Mouse (Mus musculus): ENCODE measurements around the gene Zc3hc1.
"Not testable (repeated sequence)": the region's sequence is repeated elsewhere in the genome, so short reads cannot be mapped to it uniquely, and the experiment has no call there.

Gene Zc3hc1

DNA sequence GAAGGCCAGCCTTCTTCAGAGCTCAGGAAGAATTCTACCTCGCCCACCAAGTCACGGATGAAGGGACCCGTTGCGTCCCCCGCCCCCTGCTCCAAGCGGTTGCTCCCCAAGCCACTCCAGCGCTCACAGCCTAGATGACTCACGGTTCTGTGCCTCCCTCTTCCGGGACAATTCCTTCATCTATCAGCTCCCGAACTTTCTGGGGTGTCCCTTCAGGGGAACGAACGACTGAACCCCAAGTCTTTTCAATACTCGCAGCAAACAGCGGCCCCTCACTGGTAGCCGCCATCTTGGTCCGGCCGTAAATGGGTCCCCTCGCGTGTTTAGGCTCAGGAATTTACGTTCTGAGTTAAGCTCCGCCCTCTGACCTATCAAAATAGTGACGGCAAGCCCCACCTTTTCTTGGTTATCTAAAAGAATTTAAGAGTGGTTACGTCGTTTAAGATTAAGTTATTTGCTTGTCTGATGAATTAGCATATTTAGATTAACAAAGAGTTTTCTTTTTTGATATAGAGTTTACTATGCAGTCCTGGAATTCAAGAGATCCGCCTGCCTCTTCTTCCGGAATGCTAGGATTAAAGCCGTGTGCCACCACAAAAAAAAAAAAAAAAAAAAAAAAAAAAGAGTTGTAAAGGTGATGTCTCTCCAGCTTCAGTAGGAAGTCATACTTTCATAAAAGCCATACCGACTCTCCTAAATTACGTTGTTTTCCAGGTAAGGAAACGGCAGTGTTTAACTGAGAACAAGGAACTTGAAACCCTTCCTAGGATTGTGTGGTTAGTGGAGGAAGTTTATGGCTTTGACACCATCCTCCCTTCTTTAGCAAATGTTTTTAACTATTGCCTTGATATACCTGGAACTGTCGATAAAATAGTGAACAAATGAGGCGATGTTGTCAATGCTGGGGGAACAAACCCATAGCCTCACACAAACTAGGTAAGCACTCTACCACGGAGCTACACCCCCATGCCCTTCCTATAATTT is at the start of gene Zc3hc1:
Gene Zc3hc1 (minus strand): TSS at position 315 of the 984 bp plus-strand sequence.
- peak; percentile 92 for ATAC-seq (ENCODE audit: insufficient number of reproducible peaks, low FRiP score, low TSS enrichment)

DNA sequence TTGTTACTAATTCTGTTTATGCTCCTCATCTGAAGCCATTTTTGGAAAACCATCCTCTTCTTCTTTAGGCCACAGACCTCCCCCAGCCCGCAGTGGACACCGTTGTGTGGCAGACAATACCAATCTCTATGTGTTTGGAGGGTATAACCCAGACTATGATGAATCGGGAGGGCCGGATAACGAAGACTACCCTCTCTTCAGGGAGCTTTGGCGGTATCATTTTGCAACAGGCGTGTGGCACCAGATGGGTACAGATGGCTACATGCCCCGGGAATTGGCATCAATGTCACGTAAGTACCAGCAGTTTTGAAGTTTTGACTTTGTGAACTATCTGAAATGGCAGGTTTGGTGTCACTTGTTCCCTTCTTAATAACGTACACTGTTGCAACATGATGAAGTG is 48.7 kb upstream of the Zc3hc1 start:
- ATAC-seq (ENCODE audit: insufficient number of reproducible peaks, low FRiP score, low TSS enrichment) = no peak

DNA sequence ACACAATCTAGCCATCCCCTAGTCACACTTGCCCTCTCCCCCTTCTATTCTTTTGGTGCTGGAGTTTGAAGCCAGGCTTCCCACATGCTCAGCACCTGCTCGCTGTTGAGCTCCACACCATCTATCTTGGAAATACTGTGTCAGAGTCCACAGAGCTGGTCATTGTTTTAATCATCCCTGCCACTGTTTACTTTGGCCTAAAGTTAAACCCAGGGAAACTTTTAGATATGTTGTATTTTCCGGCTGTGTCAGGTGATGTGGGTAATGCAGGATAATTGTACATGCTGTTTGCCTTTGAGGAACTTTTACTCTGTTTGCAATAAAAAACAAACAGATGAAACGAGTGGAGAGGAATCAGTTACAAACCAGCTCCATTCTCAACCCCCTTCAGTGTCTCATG is 46.2 kb upstream of the Zc3hc1 start:
- no peak for ATAC-seq (ENCODE audit: insufficient number of reproducible peaks, low FRiP score, low TSS enrichment)

DNA sequence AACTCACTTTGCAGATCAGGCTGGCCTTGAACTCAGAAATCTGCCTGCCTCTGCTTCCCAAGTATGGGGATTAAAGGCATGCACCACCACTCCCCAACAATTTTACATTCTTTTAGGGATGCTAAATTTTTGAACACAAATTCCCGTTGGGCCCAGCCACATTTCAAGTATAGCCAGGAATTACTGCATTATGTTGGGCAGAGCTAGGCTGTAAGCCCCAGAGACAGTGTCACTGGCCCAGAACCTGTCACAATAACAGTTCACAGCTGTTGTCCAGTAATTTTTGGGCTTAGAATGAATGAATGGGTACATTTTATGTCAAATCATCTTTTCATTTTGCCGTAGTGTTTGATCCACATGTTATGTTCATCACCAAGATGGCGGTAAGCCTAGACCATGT is 45.6 kb upstream of the Zc3hc1 start:
- no peak for ATAC-seq (ENCODE audit: insufficient number of reproducible peaks, low FRiP score, low TSS enrichment)

DNA sequence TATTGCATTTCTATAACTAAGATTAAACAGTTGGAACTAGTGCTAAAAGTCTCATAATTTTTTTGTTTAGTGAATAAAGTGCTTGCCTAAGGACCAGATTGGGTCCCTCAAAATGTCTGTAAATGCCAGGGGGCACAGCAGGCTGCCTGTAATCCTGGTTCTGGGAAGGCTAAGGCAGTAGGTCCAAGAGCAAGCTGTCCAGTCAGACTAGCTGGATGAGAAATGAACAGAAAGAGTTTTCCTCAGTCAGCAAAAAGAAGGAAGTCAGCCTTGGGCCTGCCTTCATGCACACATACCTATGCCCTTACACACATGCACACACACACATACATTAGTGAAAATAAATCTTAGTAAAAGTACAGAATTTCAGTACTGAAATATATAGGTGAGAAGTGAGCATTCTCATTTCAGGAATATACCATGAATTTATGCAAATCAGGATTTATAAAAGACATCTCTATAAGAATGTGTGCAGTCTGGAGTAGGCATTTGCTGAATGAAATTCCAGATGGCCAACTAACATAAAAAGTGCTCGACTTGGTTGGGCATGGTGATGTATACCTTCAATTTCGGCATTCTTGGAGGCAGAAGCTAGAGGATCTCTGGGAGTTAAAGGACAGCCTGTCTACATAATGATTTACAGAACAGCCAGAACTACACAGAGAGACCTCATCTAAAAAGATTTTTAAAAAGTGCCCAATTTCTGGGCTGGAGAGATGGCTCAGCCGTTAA is 41.8 kb upstream of the Zc3hc1 start:
- ATAC-seq (ENCODE audit: insufficient number of reproducible peaks, low FRiP score, low TSS enrichment) = no peak

DNA sequence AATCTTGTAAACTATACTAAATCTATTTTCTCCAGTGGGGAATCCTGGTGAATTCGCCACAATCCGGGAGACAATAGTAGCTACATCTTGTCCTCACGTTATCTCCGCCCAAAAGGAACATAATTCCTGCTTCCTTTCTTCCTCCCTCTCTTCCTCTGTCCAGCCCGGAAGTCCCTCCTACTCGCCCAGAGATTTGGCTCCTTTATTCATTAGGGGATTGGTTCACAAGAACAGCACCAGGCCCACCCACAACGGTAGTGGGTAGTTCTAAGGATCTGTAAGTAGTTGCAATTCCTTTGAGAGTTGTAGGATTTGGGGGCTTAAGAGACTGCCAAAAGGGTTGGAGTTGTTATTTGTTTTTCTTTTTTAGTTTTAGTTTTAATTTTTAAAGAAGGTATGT is 26.0 kb upstream of the Zc3hc1 start:
- no peak for ATAC-seq (ENCODE audit: insufficient number of reproducible peaks, low FRiP score, low TSS enrichment)

DNA sequence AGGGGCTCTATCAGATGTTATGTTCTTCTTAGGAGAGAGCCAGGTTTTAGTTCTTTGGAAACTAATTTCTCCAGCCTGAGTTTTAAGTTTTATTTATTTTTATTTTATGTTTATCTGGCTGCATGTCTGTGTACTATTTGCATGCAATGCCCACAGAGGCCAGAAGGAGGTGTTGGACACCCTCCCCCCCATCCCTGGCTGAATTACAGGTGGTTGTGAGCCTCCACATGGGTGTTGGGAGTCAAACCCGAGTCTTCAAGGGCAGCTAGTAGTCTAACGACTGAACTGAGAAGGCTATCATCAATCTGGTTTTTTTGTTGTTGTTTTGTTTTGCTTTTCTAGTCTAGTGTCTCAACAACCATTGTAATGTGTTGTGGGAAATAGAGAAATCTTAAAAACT is 25.3 kb upstream of the Zc3hc1 start:
- ATAC-seq (ENCODE audit: insufficient number of reproducible peaks, low FRiP score, low TSS enrichment) = no peak

DNA sequence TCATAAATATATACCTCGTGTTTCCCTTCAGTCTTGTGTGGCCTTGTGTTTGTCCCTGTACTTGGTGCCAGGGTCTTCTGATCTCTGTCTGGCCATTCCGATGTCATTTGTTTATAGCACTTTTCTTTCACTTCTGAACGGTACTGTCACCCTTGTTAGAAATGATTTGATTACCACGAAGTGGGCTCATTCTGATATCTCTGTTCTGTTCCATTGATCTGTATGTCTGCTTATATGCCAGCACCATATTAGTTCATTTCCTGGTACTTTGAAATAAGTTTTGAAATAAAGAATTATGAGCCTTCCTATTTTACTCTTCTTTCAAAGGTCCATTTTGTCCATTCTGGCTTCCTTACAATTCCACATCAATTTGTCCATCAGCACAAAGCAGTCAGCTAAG is 20.5 kb upstream of the Zc3hc1 start:
- ATAC-seq (ENCODE audit: insufficient number of reproducible peaks, low FRiP score, low TSS enrichment) = no peak

DNA sequence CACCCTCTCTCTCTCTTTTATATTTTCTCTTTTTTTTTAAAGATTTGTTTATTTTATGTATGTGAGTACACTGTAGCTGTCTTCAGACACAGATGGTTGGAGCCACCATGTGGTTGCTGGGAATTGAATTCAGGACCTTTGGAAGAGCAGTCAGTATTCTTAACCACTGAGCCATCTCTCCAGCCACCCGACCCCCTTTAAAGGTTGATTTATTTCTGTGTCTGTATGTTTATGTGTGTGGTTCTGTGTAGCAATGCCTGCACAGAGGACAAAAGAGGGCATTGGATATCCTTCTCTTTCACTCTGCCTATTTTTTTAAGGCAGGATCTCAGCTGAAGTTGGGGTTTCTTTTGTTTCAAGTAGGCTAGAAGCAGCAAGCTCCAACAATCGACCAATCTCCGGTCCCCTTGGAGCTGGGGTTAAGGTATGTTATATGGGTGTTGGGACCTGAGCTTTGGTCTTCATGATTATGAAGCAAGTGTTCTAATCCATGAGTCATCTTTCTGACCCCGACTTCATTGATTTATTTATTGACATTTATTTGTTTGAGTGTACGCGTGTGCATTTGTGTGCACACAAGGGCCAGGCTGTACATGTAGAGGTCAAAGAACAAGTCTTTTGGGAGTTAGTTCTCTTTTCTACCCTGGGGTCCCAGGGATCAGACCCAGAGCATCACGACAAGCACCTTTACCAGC is 18.7 kb upstream of the Zc3hc1 start:
- ATAC-seq (ENCODE audit: insufficient number of reproducible peaks, low FRiP score, low TSS enrichment) = no peak

DNA sequence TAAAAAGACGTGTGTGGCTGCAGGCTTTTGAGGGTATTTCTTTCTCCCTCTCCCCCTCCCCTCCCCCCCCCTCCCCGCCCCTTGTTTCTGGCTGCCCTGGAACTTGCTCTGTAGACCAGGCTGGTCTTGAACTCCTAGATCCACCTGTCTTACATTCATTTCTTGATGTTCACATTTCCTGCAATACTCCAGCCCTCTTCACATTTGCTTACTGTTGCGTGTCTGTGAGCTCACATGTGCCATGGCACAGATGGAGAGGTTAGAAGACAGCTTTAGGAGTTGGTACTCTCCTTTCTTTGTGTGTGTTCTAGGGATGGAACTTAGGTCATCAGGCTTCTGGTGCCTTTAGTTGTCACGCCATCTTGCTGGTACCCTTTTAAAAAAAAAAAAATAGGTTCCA is 17.4 kb upstream of the Zc3hc1 start:
- ATAC-seq (ENCODE audit: insufficient number of reproducible peaks, low FRiP score, low TSS enrichment) = no peak

DNA sequence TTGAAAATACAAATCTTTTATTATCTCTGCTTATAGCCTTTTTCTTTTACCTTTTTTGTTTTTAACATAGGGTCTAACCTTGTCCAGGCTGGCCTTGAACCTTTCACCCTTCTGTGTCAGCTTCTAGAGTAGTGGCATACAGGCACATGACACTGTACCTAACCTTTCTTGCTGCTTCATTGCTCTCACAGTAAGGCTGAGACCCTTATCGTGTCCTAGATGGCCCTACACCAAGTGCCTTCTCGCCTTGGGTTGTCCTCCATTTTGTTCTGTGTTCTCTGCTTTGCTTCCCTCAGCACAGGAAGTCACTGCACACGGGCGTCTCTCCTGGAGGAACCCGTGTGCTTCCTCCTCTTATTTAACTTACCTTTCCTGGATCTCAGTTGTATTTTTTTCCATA is 13.8 kb upstream of the Zc3hc1 start:
- ATAC-seq (ENCODE audit: insufficient number of reproducible peaks, low FRiP score, low TSS enrichment) = no peak

DNA sequence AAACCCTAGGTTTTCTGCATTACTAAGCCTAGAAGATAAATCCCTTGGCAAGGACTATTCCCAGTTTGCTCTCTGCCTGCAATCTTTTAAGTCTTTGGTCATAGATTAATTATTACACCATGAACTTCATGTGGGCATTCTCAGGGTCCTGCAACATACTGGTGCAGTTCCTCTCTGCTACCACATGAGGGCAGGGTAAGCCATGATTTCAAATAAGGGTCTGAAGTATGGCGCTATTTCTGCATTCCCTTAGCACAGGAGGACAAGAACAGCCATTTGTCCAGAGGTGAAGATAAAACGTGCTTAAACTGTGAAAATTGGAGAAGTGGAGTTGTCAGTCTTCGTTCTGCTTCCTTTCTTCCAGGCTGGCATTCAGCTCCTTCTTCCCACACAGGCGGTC is 12.6 kb upstream of the Zc3hc1 start:
- ATAC-seq (ENCODE audit: insufficient number of reproducible peaks, low FRiP score, low TSS enrichment) = no peak

DNA sequence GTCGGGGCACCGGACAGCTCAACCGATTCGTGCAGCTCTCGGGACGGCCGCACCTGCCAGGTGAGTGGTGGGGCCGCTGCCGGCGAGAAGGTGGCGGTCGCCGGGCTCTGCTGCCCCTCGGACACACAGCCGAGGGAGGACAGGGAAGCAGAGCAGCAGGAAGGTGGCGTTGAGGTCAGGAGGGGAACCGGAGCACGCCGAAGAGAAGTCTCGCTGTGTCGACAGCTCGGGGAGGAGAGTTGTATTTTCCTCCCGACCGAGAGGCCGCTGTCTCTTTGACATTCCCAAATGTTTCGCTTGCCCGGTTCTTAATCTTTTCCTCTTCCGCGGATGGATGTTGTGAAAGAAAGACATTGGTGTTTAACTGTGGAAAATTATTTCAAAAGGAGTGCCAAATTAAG is 11.3 kb upstream of the Zc3hc1 start:
- no peak; the same call in 1 of the 2 replicates for ATAC-seq (ENCODE audit: insufficient number of reproducible peaks, low FRiP score, low TSS enrichment)

DNA sequence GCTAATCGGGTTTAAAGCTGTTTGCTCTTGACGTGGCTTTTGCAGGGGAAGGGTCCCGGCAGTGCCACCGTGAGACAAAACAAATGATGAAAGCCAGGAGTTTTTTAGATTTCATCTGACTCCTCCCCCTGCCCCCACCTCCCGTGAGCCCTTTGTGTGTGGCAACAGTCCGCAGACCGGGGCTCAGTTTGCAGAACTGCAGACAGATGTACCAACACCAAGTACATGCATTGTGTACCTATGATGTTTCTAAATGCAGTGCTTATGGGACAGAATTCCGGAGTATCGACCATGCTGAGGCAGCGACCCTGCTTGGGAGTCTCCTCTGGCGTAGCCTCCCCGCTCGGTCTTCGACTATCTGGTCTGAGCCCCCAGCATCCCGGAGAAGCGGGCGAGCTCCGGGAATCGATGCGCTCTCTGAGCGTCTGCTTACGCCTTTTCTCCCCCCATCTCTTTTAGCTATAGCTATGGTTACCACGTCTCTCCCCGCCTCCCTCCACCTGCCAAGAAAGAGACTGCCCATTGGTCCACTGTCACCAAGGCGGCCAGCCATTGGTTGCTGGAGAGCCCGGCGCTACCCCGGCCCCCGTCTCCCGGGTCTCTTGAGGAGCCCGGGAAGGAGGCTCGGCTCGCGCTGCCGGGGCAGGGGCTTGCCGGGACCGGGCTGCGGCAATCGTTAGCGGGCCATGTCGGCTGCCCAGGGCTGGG is 10.6 kb upstream of the Zc3hc1 start, which contains the start of gene Klhdc10:
Gene Klhdc10 (plus strand): TSS at position 561 of the 708 bp plus-strand sequence.
- ATAC-seq (ENCODE audit: insufficient number of reproducible peaks, low FRiP score, low TSS enrichment) = peak; percentile 99

DNA sequence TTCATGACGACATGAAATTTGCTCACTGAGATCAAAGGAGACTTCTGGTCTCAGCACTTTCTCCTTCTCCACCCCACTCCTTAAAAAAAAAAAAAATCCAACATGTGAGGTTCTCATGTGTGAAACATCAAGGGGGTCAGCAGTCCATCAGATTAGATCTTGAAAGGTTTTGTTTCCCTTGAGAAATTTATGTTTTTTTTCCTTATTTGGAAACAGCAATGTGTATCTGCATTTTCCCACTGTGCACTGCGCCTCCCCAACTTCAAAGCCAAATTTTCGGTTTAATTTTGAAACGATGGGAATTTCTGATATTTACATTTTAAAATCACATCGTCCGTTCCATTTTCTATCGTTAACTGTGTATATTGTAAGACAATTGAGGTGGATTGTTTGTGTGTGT is 9.9 kb upstream of the Zc3hc1 start:
- no peak for ATAC-seq (ENCODE audit: insufficient number of reproducible peaks, low FRiP score, low TSS enrichment)

DNA sequence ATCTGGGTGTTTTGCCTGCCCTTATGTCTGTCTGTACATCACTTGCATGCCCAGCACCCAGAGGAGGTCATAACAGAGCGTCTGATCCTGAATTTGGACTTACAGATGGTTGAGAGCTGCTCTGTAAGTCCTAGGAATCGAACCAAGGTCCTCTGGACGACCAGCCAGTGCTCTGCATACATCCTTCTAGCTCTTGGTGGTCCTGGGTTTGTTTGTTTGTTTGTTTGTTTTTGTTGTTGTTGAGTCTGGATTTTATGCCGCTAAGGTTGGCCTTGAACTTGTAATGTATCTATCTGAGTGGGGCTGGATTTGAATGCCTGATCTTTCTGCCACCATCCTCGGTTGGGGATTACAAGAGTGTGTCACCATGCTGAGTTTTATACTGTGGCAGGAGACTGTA is 9.3 kb upstream of the Zc3hc1 start:
- ATAC-seq (ENCODE audit: insufficient number of reproducible peaks, low FRiP score, low TSS enrichment) = no peak

DNA sequence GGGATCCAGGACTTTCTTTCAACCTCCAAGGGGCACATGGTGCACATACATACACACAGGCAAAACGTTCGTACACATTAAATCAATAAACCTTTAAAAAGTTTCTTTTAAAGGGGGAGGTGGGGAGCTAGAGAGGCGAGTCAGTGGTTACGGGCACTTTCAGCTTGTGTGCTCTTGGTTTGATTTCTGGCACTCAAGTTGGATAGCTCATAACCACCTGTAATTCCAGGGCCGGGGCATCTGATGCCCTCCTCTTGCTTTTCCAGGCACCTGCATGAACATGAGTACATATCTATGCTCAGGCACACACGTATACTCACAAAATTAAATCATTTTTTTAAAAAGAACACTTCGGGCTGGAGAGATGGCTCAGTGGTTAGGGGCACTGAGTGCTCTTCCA is 1.2 kb upstream of the Zc3hc1 start:
- ATAC-seq (ENCODE audit: insufficient number of reproducible peaks, low FRiP score, low TSS enrichment) = no peak

DNA sequence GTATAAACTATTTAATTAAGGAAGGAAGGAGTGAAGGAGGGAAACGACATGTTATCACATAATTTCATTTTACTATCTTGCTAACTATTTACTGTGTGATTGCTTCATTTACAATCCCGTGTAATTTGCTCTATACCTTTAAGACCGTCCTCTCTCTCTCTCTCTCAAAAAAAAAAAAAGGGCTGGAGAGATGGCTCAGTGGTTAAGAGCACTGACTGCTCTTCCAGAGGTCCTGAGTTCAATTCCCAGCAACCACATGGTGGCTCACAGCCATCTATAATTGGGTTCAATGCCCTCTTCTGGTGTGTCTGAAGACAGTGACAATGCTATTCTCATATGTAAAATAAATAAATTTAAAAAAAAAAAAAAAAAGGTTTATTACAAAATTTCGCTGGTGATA is 557 bp downstream of the Zc3hc1 start:
- ATAC-seq (ENCODE audit: insufficient number of reproducible peaks, low FRiP score, low TSS enrichment) = not testable (repeated sequence)

DNA sequence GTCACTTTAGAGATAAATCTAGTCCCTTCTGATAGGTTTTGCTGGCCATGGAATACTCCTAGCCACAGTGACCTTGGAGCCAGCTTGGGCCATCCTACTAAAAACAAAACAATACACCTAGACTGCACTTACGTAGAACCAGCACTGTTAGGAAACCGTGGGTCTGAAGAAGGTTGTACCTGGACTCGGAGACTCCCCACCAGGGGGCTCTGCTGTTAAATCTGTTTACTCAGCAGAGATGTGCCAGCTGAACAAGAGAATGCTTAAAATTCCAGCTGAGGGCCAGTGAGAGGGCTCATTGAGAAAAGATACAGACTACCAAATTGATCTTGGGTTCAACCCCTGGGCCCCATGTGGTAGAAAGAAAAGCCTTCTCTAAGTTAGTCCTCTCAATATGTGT is 9.7 kb downstream of the Zc3hc1 start:
- no peak for ATAC-seq (ENCODE audit: insufficient number of reproducible peaks, low FRiP score, low TSS enrichment)

DNA sequence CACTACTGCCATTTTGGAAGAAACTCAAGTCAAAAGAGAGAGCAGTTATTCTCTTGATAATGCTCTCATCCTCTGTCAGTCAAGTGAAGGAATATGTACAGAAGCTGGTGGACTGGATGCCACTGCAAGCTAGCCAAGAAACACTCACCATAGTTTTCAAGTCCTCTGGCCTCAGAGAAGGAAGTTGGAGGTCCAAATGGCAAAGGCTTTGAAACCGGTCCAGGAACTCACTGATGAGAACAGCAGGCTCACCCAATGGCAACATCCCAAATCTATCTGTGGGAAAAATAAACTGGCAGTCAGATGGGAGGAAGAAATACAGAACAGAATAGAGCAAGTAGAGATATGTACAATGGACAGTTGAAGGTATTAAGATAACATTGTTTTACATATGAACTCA is 15.0 kb downstream of the Zc3hc1 start:
- ATAC-seq (ENCODE audit: insufficient number of reproducible peaks, low FRiP score, low TSS enrichment) = no peak

All from cerebellum, adult (tissue).